Mouse (Mus musculus): Measurements from ENCODE around the gene Hs6st3.

Hs6st3 gene

DNA sequence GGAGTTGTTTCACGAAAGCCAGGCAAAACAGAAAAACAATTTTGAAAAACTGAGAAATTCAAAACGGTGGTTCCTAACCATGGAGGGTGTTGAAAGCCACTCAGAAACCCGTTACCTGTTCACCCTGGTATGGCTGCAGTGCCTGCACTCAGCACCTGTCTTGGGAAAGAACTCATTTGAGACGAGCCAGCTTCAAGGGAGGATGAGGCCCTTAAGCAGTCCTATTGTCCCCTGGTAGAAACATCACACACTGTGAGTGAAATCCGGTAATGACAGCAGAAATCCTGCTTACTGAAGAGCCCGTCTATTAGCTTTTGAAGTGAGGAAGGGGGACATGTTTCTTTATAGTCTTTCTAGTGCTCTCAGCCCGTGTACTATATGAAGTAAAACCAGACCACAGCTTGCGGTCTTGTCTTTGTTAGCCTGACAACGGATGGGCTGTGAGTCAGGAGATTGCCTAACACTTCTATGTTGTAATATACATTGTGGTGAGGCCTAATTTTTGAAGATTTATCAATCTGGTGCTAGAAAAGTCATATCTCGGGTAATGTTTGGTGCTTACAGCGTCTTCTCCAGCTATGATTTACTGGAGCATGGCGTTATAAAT lies 641.9 kb downstream of the Hs6st3 start:
- no peak for DNase-seq (ENCODE audit: low read depth in 2 of 2, low spot score in 2 of 2)

DNA sequence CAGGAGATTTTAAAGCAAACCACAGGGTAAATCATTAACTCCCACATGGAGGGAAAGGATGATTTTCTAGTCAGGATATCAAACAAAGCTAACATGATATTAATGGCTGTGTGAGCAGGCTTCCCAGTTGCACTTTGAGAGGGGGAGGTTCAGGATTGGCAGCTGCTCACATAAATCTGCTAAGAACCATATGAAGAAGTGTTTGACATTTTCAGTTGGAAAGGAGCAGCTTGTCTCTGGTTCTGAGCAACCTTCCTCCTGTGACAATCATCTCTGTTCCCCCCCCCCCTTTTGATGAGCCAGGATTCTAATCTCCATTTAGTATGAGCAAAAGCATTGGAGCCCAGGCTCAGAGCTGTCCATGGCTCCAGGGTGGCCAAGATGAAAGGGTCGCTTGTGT lies 643.0 kb downstream of the Hs6st3 start:
- no peak for DNase-seq (ENCODE audit: low read depth in 2 of 2, low spot score in 2 of 2)

DNA sequence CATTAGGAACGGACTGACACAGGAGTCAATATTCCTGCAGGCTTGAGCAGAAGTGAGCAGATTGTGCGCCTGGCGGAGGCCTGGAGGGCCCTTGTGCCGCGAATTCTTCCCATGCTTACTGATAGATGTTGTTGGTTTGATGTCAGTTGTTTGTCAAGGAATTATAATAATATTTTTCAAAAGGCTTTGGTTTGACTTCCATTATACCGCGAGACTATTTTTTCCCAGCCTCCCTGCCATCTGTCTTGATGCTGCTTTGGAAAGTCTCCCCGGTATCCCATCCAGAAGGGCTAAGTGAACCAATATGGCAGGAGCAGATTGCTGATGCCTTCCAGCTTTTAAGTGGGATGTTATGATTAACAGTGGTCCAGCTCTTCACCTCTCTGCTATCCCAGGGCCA lies 651.3 kb downstream of the Hs6st3 start:
- DNase-seq (ENCODE audit: low read depth in 2 of 2, low spot score in 2 of 2): no peak

DNA sequence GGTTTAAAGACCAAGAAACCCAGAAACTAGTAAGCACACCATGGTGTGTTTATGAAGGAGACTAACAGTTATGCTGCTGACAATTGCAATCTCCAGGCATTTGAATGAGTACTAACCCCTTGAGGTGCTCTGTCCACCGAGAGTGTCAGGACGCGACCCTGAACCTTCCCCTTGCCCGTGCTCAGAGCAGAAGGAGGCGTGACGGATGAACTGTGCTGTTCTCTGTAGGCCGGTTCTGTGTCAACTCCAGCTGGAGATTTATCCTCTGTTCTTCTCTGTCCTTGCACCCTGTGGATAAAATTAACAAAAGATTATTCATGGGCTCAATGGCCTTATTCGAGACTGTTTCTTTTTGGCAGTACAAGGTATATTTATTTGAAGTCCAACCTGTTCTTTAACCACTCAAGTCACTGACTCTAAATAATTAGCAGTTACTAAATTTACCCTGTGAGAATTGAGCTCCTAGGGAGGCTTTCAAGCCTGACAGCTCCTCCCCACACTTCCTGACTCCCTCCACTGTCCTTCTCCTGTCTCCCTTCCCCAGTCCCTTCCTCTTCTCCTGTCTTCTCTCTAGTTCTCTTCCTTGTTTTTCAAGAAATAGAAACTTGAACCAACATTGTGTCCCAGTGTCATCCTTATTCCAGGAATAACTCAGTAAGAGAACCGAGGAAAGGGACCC lies 659.2 kb downstream of the Hs6st3 start:
- DNase-seq (ENCODE audit: low read depth in 2 of 2, low spot score in 2 of 2): no peak

DNA sequence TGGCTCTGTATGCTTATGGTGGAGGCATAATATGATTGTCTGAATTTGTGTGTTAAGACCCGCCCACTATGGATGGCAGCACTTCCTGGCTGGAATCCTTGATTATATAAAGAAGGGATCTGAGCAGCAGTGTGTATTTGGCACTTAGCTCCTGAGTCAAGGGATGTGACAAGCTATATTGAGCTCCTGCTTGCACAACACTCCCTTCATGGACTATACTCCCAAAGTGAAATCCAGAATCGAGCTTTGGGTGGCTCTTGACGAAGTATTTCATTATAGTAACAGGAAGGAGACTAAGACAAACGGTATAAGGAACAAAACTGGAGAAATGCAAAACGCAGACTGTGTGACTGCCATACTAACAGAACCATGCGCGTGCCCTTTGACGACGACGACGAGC lies 660.4 kb downstream of the Hs6st3 start:
- DNase-seq (ENCODE audit: low read depth in 2 of 2, low spot score in 2 of 2): no peak

DNA sequence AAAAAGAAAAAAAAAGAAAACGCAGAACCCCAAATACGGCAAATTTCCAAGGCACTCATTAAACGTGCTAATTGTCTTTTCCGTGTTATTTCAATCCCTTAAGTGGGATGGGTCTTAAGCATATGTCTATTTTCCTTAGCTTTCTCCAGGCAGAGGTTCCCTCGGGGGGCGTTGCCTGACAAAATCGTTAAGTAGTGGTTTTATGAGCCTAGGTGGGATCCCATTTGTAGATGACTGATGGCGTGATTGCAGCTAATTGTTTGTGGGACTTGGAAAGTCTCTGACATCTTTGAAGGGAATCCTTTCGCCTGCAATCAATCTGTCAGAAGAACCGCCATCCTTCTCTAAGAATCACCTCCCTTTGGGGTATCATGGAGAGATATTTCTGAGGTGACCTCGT lies 662.7 kb downstream of the Hs6st3 start:
- no peak for DNase-seq (ENCODE audit: low read depth in 2 of 2, low spot score in 2 of 2)

DNA sequence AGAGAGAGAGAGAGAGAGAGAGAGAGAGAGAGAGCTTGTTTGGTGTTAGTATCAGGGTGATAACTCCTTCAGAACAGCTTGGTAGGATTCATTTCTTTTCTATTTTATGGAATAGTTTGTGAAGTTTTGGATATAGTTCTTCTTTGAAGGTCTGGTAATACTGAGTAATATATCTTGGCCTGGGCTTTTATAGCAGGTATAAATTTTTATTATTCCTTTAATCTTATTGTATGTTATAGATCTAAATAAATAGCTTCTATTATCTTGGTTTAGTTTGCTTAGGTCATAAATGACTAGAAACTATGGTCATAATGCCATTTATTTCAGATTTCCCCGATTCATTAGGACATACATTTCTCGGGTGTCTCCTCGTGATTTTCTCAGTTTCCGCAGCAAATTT lies 675.8 kb downstream of the Hs6st3 start:
- no peak for DNase-seq (ENCODE audit: low read depth in 2 of 2, low spot score in 2 of 2)

DNA sequence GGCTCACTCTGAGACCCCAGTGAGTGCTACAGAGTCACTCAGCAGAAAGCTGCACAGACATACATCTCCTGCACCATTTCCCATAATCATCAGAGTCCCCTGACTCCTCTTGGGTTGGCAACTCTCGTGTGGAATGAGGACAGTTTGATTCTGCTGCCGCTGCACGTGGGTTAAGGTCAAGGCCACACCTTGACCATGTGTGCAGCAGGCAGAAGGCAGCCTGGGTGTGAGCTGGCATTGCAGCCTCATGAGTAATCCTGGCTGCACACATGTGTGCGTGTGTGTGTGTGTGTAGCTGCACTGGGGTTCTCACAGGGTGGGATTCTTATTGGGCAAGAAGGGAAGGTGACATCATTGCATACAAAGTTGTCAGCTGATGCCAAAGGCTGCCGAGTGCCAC lies 677.5 kb downstream of the Hs6st3 start:
- DNase-seq (ENCODE audit: low read depth in 2 of 2, low spot score in 2 of 2): no peak

DNA sequence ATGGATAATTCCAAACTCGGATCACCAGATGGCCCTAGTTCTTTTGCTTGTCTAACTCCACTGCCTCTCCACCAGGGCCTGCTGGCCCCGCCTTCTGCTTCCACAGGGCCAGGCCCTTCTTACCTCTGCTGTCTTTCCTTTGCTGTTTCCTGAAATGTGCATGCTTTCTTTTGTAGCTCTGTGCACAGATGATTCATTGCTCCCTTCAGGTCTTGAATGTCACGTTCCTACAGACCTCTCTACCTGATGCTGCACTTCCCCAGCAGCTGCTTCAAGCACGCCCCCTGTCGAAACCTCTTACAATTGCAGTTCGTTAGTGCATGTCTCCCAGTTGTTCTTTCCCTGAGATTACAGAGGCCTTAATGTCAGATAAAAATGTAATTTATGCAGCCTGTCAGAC lies 682.4 kb downstream of the Hs6st3 start:
- no peak for DNase-seq (ENCODE audit: low read depth in 2 of 2, low spot score in 2 of 2)

DNA sequence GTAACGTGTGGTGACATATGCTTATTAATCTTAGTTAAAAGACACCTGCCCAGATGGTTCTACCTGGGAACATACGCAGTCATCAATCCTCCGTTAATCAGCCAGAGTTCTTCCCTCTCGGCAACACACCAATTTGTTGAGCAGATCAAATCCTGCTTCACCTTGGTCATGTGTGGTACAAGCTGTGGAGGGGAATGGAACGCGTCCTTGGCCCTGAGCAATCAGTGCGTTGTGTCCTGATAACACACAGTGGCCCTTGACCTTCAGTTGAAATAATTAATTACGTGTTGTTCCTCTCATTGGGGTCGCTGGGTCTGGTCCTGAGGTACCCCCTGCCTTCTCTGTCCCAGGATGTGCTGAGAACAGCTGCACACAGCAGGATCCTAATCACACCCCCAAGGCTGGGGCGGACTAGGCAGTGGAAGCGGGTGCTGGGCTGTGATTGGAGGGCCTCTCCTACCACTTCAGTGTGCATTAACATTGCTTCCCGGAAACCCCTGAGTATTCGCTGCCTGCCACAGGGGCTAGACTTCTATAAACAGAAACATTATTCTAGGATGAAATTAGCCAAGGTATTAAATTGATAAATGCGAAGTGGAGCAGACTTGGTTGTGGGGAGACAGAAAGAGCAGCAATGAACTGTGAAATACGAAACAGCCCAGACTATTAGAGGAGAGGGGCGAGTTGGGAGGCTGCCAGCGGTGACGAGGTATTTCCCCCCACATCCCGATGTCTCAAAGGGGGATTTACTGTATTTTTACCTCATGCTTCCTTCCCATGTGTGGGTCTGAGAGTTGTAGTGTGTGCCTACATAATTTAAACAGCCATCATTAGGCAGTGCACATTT lies 693.2 kb downstream of the Hs6st3 start:
- no peak for DNase-seq (ENCODE audit: low read depth in 2 of 2, low spot score in 2 of 2)

DNA sequence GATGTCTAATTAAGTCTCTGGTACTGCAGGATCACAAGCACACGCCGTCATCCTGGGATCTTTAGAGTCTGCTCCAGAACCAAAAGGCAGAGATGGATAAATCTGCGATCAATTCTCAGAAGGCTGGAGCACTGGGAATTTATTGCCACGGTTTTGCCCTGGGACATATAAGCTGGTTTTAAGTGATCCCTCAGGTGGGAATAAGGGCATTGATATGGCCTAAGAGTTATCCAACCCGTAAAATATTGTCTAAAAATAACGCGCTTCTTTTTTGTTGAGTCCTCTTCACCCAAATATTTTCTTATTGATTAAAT lies 693.8 kb downstream of the Hs6st3 start:
- no peak for DNase-seq (ENCODE audit: low read depth in 2 of 2, low spot score in 2 of 2)

DNA sequence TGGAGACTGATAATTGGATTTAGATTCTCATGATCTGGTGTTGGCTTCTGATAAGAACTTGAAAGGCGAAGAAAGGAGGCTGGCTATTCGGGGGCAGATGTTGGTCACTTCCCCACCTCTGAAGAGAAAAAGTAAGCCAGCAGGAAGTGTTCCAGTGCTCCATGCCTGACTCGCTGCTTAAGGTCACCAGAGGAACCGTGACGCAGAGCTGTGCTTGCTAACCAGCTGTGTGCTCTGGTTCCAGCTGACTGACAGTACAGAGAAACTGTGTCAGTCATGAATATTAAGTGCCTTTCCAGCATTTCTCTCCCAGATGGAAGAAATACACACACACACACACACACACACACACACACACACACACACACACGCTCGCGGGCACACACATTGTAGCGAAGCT lies 694.8 kb downstream of the Hs6st3 start:
- no peak for DNase-seq (ENCODE audit: low read depth in 2 of 2, low spot score in 2 of 2)

DNA sequence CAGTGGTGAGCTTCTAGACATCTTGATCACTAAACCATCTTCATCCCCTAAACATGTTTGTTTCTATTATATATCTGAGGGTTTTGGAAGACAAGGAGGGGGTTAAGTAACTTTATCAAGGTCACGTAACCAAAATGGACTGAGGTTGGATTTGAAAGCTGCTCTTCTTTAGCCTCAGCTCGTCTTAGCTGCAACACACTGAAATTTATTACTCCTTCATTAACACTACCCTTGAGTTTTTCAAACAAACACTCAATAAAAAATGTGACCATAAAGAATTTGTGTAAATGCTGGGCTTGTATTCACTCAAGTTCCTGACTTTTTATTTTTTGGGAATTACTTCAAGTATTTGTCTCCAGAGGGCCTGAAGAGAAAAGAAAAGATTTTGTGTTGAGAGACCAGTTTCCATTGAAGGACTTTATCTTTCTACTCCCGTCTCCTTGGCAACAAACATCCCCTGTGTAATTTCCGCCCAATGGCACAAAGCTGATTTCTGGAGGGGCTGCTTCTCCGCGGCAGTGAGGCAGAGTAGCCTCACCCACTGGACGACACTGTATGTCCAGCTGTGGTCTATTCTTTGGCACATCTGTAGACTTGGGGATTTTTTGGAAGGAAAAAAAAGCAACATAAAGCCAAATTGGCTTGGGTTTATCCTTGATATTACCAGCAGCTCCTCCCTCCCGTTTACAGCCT lies 696.0 kb downstream of the Hs6st3 start:
- no peak for DNase-seq (ENCODE audit: low read depth in 2 of 2, low spot score in 2 of 2)

DNA sequence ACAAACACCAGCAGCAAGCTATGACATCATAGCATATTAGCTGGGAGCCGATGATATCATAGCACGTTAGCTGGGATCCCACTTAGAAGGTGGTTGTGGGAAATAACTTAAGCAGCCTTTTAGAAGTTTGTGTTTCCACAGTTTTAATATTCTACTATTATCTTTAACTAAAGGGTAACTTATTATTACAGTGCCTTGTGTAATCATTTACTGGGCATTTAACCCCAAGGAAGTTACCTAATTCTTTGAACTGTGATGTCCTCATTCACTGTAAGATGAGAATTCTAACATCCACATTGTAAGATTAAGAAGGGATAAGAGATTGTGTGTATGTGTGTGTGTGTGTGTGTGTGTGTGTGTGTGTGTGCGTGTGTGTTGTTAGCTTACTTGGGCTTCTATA lies 697.9 kb downstream of the Hs6st3 start:
- DNase-seq (ENCODE audit: low read depth in 2 of 2, low spot score in 2 of 2): no peak

DNA sequence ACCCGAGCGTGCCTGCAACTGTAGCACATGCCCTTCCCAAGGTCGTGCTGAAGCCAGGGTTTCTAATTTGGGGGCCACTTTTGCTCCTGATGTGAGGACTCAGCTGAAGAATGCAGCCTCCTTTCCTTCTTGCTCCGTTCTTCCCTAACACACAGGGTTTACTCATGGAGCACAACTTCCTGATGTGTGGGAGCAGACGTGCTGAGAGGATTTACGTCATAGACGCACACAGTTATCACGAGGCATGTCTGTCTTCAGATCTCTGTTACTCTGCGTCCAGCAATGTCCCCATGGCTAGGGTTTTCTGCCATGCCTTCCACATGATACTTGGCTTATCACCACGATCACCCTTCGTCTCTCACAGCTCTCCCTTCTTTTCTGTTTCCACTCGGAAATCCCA lies 709.4 kb downstream of the Hs6st3 start:
- no peak for DNase-seq (ENCODE audit: low read depth in 2 of 2, low spot score in 2 of 2)

DNA sequence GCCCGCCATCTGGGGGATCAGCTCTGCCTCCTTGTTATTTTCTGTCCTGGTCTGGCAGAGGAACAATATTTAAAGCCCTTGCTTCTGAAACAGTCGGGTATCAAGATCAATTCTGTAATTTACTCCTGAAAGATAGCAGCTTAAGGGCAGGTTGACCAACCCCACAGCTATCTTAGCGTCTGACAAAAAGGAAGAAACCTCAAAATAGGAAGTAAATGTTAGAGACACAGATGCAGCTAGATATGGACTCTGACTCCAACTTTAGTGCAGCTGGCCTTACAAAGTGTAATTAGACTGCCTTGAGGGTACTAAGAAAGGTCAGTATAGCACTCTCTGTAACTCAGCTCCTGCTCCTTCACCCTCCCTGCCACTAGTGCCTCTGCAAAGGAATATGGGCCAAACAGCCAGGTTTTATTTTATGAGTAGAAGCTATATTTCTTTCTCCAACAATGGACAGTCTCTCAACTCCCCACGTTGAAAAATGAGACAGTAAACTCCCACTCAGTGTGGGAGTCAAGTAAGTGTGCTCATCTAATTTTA lies 710.7 kb downstream of the Hs6st3 start:
- no peak for DNase-seq (ENCODE audit: low read depth in 2 of 2, low spot score in 2 of 2)

DNA sequence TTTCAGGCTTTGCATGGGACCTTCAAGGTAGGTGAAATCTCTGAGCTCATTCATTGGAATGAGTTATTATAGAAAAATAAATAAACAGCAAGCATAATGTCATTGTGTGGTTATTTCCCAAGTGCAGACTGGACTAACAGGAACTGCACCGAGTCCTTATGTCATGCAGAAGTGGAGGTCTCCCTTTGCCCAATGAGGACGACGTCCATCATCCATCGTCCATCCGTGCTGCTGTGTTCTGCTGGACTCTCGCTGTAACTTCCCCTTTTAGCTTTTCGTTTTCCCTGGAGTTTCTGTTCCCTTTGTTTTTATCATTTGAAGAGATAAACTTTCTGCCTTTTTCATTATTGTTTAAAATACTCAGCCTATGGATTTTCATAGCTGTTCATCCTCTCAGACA lies 711.2 kb downstream of the Hs6st3 start:
- no peak for DNase-seq (ENCODE audit: low read depth in 2 of 2, low spot score in 2 of 2)

DNA sequence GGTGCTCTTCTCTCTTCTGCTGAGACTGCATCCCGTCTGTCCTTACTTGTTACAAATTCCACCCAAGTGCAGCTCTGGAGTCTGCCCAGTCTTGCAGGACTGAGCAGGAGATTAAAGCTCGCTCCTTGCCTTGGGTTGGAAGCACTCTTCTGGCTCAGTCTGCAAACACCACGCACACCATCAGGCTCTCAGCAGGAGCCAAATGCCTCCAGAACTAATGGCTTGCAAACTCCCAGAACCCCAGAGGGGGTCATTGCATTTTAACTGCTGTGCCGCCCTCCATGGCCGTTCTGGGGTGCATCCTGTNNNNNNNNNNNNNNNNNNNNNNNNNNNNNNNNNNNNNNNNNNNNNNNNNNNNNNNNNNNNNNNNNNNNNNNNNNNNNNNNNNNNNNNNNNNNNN lies 714.0 kb downstream of the Hs6st3 start:
- DNase-seq (ENCODE audit: low read depth in 2 of 2, low spot score in 2 of 2): no peak

DNA sequence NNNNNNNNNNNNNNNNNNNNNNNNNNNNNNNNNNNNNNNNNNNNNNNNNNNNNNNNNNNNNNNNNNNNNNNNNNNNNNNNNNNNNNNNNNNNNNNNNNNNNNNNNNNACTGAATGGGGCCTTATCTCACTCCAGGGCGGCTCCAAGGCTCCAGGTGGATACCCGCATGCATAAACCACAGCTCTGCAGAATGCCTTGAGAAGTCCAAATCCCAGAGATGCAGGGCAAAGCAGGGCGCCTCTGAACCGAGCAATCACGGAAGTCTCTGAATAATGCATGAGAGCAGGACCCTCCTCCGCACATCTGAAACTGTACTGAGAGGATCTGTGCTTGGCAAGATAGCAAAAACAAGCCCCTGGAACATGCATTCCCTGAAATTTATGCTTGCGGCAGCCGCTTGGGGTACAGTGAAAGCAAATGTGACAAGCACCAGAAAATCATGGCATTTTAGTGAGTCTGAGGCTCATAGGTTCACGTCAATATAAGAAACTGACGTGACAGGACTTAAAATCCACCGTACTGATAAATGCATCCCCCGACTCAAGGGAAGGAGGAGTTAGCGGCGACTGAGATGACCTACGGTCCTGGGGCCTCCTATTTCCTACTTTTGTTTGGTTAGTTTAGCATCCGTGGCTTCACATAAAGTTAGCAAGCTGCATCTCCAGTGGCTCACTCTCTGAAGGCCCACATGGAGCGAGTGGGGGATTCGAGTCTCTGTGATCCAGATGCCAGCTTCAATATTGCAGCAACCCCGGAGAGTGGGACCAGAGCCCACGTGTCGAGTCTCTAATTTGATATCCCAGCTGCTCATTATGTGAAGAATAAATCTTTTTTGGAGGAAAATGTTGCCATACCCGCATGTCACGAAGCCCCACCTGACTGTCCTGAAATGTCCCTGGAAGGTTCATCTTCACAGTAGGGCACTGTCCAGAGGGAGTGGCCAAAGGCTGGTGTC lies 719.5 kb downstream of the Hs6st3 start:
- no peak for DNase-seq (ENCODE audit: low read depth in 2 of 2, low spot score in 2 of 2)

DNA sequence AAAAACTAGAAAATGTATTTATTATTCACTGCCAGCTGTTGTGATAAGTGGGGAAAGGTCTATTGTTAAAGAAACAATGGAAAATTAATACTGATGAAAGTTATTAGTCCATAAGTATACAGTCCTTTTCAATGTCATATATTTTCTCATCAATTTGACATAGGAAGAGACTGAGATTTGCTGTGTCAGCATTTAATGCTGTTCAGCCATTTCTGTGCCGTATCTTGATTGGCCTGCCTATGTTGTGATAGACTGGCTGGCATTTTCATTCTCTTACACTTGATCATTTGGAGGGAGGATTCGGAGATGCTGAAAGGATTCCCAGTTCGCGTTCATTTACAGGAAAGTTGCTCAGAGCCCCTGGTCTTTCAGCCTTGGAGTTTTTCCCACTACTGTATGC lies 735.5 kb downstream of the Hs6st3 start:
- DNase-seq (ENCODE audit: low read depth in 2 of 2, low spot score in 2 of 2): no peak

DNA sequence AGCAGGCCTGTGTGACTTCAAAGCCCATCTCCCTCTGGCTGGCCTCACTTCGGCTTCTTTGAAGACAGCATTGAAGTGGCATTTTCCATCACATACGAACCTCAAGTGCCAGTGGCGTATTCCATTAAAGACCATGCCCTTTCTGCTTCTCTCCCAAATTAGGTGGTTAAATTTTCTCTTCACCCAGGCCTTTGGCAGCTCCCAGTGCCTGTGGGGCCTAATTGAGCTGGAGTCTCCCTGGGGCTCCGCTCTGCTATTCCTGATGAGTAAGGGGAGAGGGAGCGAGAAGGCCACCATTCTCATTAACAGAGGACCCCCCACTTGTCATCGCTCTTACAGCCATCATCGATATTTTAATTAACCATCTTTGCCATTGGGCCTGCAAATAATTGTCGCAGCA lies 754.8 kb downstream of the Hs6st3 start:
- no peak for DNase-seq (ENCODE audit: low read depth in 2 of 2, low spot score in 2 of 2)
